Mouse (Mus musculus) adrenal gland, postnatal 14 days (tissue): Measurements from ENCODE around the gene Sac3d1. TPM values are rescaled to one million over a fixed set of nuclear protein-coding genes. Genes with fewer than 3 reads are reported as not detected.
"Not testable (repeated sequence)": the region's sequence is repeated elsewhere in the genome, so short reads cannot be mapped to it uniquely, and the experiment has no call there.

ENCODE experiments used
- DNase-seq: peaks from one replicate; pipeline ENCODE4 v3.0.0; 2021; ENCODE audit warnings: mixed read lengths
- long read RNA-seq, 2 experiments: library from polyadenylated mRNA; stranded (forward); transcript quantifications; one replicate each; pipeline ENCODE4 v2.0.0; 2021
- total RNA-seq: library from RNA; stranded (reverse); gene quantifications from 2 replicates; pipeline ENCODE4 v1.2.3, GENCODE M21; 2021

Gene Sac3d1
- total RNA-seq: 12.9 and 15.4 TPM in 2 replicates
- long read RNA-seq, experiment 1, transcript Sac3d1-201 (2 exons, 1,442 nt): major isoform, 39 of 40 reads
- long read RNA-seq, experiment 1, partial matches to known transcripts: 1 of 40 reads
- long read RNA-seq, experiment 1, other reads (novel, unspliced or antisense): 0 of 40 reads
- long read RNA-seq, experiment 2, transcript Sac3d1-201 (2 exons, 1,442 nt): major isoform, 35 of 36 reads
- long read RNA-seq, experiment 2, partial matches to known transcripts: 0 of 36 reads
- long read RNA-seq, experiment 2, other reads (novel, unspliced or antisense): 1 of 36 reads

- DNase-seq: peak; percentile 92
Observed at GRCm38 (mm10) chr19:6117986-6118676, at the start of gene Sac3d1. Gene Sac3d1, minus strand, starts transcription at chr19:6118650.

GRCm38 (mm10) chr19:6166750-6167149, 48.3 kb upstream of the Sac3d1 start:
- no peak for DNase-seq

GRCm38 (mm10) chr19:6163872-6164547, 45.6 kb upstream of the Sac3d1 start:
- peak; percentile 51 for DNase-seq

- no peak for DNase-seq
Observed at GRCm38 (mm10) chr19:6157220-6157619, 38.8 kb upstream of the Sac3d1 start.

GRCm38 (mm10) chr19:6156372-6156771, 37.9 kb upstream of the Sac3d1 start:
- DNase-seq: peak; percentile 58

GRCm38 (mm10) chr19:6155174-6155573, 36.7 kb upstream of the Sac3d1 start:
- DNase-seq: no peak

- DNase-seq: no peak
Observed at GRCm38 (mm10) chr19:6144842-6145241, 26.4 kb upstream of the Sac3d1 start.

- peak; percentile 87 for DNase-seq
Observed at GRCm38 (mm10) chr19:6141394-6141749, 22.9 kb upstream of the Sac3d1 start, which contains the start of gene Arl2. Gene Arl2, minus strand, starts transcription at chr19:6141548.

GRCm38 (mm10) chr19:6140678-6141393, 22.4 kb upstream of the Sac3d1 start, which contains the start of gene Batf2:
Gene Batf2, plus strand, starts transcription at chr19:6140983.
- DNase-seq: peak; percentile 95

GRCm38 (mm10) chr19:6140374-6140677, 21.9 kb upstream of the Sac3d1 start:
- no peak for DNase-seq

- no peak for DNase-seq
Observed at GRCm38 (mm10) chr19:6139701-6140100, 21.3 kb upstream of the Sac3d1 start.

- DNase-seq: no peak
Observed at GRCm38 (mm10) chr19:6136397-6136796, 17.9 kb upstream of the Sac3d1 start.

GRCm38 (mm10) chr19:6133197-6133596, 14.7 kb upstream of the Sac3d1 start:
- not testable (repeated sequence) for DNase-seq

- no peak for DNase-seq
Observed at GRCm38 (mm10) chr19:6132171-6132827, 13.8 kb upstream of the Sac3d1 start.

GRCm38 (mm10) chr19:6130414-6131128, 12.1 kb upstream of the Sac3d1 start:
- DNase-seq: not testable (repeated sequence)

GRCm38 (mm10) chr19:6127760-6128341, 9.4 kb upstream of the Sac3d1 start, which contains the start of gene Snx15:
Gene Snx15, minus strand, starts transcription at chr19:6128304.
- peak; percentile 97 for DNase-seq

- DNase-seq: no peak
Observed at GRCm38 (mm10) chr19:6126789-6127580, 8.5 kb upstream of the Sac3d1 start.

- DNase-seq: peak; percentile 64
Observed at GRCm38 (mm10) chr19:6126289-6126688, 7.8 kb upstream of the Sac3d1 start.

GRCm38 (mm10) chr19:6124898-6125297, 6.4 kb upstream of the Sac3d1 start:
- DNase-seq: no peak

- DNase-seq: no peak
Observed at GRCm38 (mm10) chr19:6123330-6123729, 4.9 kb upstream of the Sac3d1 start.
